Mouse (Mus musculus) liver, adult 2 months (tissue): ENCODE measurements around the gene Kctd7. TPM values are rescaled to one million over a fixed set of nuclear protein-coding genes. Genes with fewer than 3 reads are reported as not detected.

Experiments
- DNase-seq: peaks from one replicate; pipeline ENCODE4 v3.0.0-alpha.2; 2011; ENCODE audit warnings: low read depth, low spot score; ENCODE audit errors: extremely low read depth
- H3K27ac ChIP-seq: fragments of 200-500 bp; replicated peaks from 2 replicates; pipeline ENCODE4 v1.5.1; 2012; ENCODE audit warnings: low read depth, mild to moderate bottlenecking, control low read depth, inconsistent platforms, low read length; ENCODE audit not compliant: insufficient read depth
- H3K27me3 ChIP-seq: fragments of 200-500 bp; 2 replicates; pipeline ENCODE4 v1.6.1; 2012; ENCODE audit warnings: mild to moderate bottlenecking, moderate library complexity, low read length, inconsistent platforms; ENCODE audit not compliant: control insufficient read depth, insufficient read depth
- H3K36me3 ChIP-seq: fragments of 200-500 bp; 2 replicates; pipeline ENCODE4 v1.6.1; 2012; ENCODE audit warnings: low read length, inconsistent platforms; ENCODE audit not compliant: control insufficient read depth, insufficient read depth
- H3K4me1 ChIP-seq: fragments of 200-500 bp; 2 replicates; pipeline ENCODE4 v1.6.1; 2011; ENCODE audit warnings: low read length; ENCODE audit not compliant: control insufficient read depth, insufficient read depth
- H3K4me3 ChIP-seq: fragments of 200-500 bp; 2 replicates; pipeline ENCODE4 v1.5.1; 2011; ENCODE audit warnings: low read depth, mild to moderate bottlenecking, control low read depth, low read length, moderate library complexity; ENCODE audit not compliant: insufficient read depth
- H3K79me2 ChIP-seq: fragments of 200-500 bp; 2 replicates; pipeline ENCODE4 v1.6.1; 2012; ENCODE audit warnings: inconsistent platforms, mild to moderate bottlenecking, low read length, moderate library complexity; ENCODE audit not compliant: control insufficient read depth, insufficient read depth
- H3K9ac ChIP-seq: fragments of 200-500 bp; 2 replicates; pipeline ENCODE4 v1.6.1; 2012; ENCODE audit warnings: low read depth, mild to moderate bottlenecking, control low read depth, inconsistent platforms, low read length
- CTCF ChIP-seq: fragments of 200-500 bp; IDR thresholded peaks from 2 replicates; pipeline ENCODE4 v1.5.1; 2011; ENCODE audit warnings: low read depth, low read length, control low read depth
- POLR2A ChIP-seq: fragments of 200-500 bp; IDR thresholded peaks from 2 replicates; pipeline ENCODE4 v1.6.1; 2011; ENCODE audit warnings: low read length, control low read depth; ENCODE audit not compliant: insufficient read depth; ENCODE audit errors: extremely low read depth
- WGBS: fragments of 180-500 bp; shearing (Covaris S2); methylation state at CpG from one replicate; pipeline ENCODE4 v1.1.7; 2018; 5-methylcytosine and 5-hydroxymethylcytosine counted together
- polyA plus RNA-seq: library from polyadenylated mRNA; depleted of rRNA; stranded (reverse); fragments of >200 nt; gene quantifications from 2 replicates; pipeline ENCODE4 v1.2.3, GENCODE M21; 2012
- total RNA-seq: library from RNA; depleted of rRNA; stranded (reverse); fragments of >200 nt; gene quantifications from 2 replicates; pipeline ENCODE4 v1.2.3, GENCODE M21; 2014

The Kctd7 gene
- total and polyA plus RNA-seq, 2 experiments: 2.0 to 4.0 TPM

GRCm38 (mm10) chr5:130145961-130146360 is 1.3 kb downstream of the Kctd7 start:
- Histone ChIP-seq H3K27me3 (no peaks in the 10 kb centered on the region), H3K79me2 (no peaks in the 10 kb centered on the region; the same call in 1 of the 2 replicates), H3K27ac (no peak overlapping the region), H3K4me3 (no peak overlapping the region), H3K4me1 (peaks cover 7% of the 10 kb centered on the region; the same call in 1 of the 2 replicates), H3K9ac (no peak overlapping the region), H3K36me3 (no peaks in the 10 kb centered on the region)
- WGBS: 79% methylated on average over 8 of the region's 8 CpGs
- TF ChIP-seq POLR2A: no peak
- TF ChIP-seq CTCF: no peak
- DNase-seq: no peak

DNA sequence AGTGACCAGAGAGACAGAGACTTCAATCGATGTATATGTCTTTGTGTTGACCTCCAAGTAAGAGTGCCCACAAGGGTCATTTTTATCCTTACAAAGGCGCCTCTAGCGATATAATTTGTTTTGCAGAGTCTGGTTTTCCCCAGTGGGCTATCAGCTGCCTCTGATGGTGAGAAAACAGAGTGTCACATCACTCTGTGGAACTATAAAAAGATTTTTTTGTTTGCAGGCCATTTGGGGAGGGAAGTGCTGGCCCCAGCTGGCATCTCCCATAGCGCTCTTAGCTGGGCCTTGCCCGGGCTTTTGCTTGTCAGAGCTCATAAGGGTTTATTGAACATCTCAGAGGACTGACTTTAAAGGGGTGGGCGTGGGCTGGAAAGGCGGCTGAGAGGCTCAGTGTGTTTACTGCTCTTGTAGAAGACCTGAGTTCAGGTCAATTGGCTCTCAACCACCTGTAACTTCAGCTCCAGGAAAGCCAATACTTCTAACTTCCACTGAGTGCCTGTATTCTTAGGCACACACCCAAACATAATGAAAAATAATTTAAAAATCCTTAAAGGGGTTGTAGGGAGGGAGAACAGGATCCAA is 5.2 kb downstream of the Kctd7 start:
- WGBS: 76% methylated on average over 7 of the region's 7 CpGs
- H3K36me3 ChIP-seq: no peaks in the 10 kb centered on the region
- no peak overlapping the region for H3K9ac ChIP-seq

GRCm38 (mm10) chr5:130154286-130154685 is 9.6 kb downstream of the Kctd7 start:
- H3K4me1 ChIP-seq: no peaks in the 10 kb centered on the region
- no peaks in the 10 kb centered on the region for H3K27me3 ChIP-seq
- WGBS: 94% methylated on average over 2 of the region's 2 CpGs
- H3K36me3 ChIP-seq: no peaks in the 10 kb centered on the region
- H3K4me3 ChIP-seq: no peak overlapping the region
- H3K27ac ChIP-seq: no peak overlapping the region
- DNase-seq: no peak
- H3K9ac ChIP-seq: no peak overlapping the region
- TF ChIP-seq POLR2A: no peak
- TF ChIP-seq CTCF: no peak
- no peaks in the 10 kb centered on the region for H3K79me2 ChIP-seq

More for the DNA sequence above, 5.2 kb downstream of the Kctd7 start:
- DNase-seq: no peak
- Histone ChIP-seq H3K27me3 (no peaks in the 10 kb centered on the region), H3K79me2 (no peaks in the 10 kb centered on the region; the same call in 1 of the 2 replicates), H3K4me1 (peaks cover 4% of the 10 kb centered on the region; the same call in 1 of the 2 replicates), H3K4me3 (no peak overlapping the region), H3K27ac (no peak overlapping the region)
- no peak for TF ChIP-seq CTCF
- no peak for TF ChIP-seq POLR2A

- Histone ChIP-seq H3K27ac (no peak overlapping the region), H3K27me3 (no peaks in the 10 kb centered on the region), H3K4me1 (no peaks in the 10 kb centered on the region), H3K4me3 (no peak overlapping the region), H3K79me2 (no peaks in the 10 kb centered on the region), H3K9ac (no peak overlapping the region), H3K36me3 (no peaks in the 10 kb centered on the region)
- 87% methylated on average over 4 of the region's 4 CpGs for WGBS
- no peak for TF ChIP-seq CTCF
- no peak for TF ChIP-seq POLR2A
- DNase-seq: no peak
Measured at GRCm38 (mm10) chr5:130158545-130158944, 13.9 kb downstream of the Kctd7 start.

GRCm38 (mm10) chr5:130159761-130160201 is 15.1 kb downstream of the Kctd7 start:
- Histone ChIP-seq H3K4me3 (no peak overlapping the region), H3K27me3 (no peaks in the 10 kb centered on the region), H3K9ac (no peak overlapping the region), H3K27ac (no peak overlapping the region), H3K4me1 (no peaks in the 10 kb centered on the region), H3K36me3 (no peaks in the 10 kb centered on the region), H3K79me2 (no peaks in the 10 kb centered on the region)
- no peak for DNase-seq
- TF ChIP-seq POLR2A (no peak), CTCF (no peak)
- 77% methylated on average over 7 of the region's 7 CpGs for WGBS

DNA sequence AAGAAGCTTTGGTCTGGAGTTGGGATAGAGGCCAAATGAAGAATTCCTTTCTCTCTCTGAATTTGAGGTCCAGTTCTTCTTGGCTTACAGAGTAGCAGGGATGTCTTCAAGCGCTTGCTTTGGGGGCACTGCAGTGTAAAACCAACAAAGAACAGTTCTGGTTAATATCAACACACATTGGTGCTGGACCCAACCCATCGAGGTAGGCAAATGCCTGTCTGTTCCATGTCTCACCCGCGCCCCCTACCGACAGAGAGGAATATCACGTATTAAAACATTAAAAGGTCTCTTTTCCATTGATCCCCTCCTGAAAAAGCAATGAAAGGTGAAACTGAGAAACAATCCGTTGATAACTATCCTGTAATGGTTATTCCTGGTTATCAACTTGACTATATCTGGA is 19.0 kb downstream of the Kctd7 start:
- H3K79me2 ChIP-seq: no peaks in the 10 kb centered on the region
- H3K27me3 ChIP-seq: no peaks in the 10 kb centered on the region
- TF ChIP-seq CTCF (peak; percentile 85), POLR2A (no peak)
- no peaks in the 10 kb centered on the region for H3K36me3 ChIP-seq
- DNase-seq: peak; percentile 58
- no peaks in the 10 kb centered on the region for H3K4me1 ChIP-seq
- no peak overlapping the region for H3K27ac ChIP-seq
- H3K9ac ChIP-seq: no peak overlapping the region
- WGBS: 2% methylated on average over 7 of the region's 7 CpGs
- no peak overlapping the region for H3K4me3 ChIP-seq
